Mouse (Mus musculus) midbrain, embryonic 16.5 days (tissue): ENCODE measurements around the gene Ubr3. TPM values are rescaled to one million over a fixed set of nuclear protein-coding genes. Genes with fewer than 3 reads are reported as not detected.

Experiments used
- ATAC-seq: fragments of 200-750 bp; cut with Nextera tagmentation; 2 replicates; pipeline ENCODE4 v1.8.0; 2017; ENCODE audit warnings: moderate TSS enrichment
- H3K27ac ChIP-seq: fragments of 300-500 bp; sonication (generic); 2 replicates; pipeline ENCODE4 v1.5.1; 2014; ENCODE audit warnings: mild to moderate bottlenecking, low read length, mixed read lengths
- H3K27me3 ChIP-seq: fragments of 300-500 bp; sonication (generic); 2 replicates; pipeline ENCODE4 v1.6.1; 2014; ENCODE audit warnings: low read depth, low read length, mixed read lengths; ENCODE audit not compliant: control insufficient read depth, insufficient read depth
- H3K36me3 ChIP-seq: fragments of 300-500 bp; sonication (generic); 2 replicates; pipeline ENCODE4 v1.6.1; 2014; ENCODE audit warnings: mild to moderate bottlenecking, low read length, moderate library complexity, mixed read lengths; ENCODE audit not compliant: control insufficient read depth, insufficient read depth
- H3K4me1 ChIP-seq: fragments of 300-500 bp; sonication (generic); 2 replicates; pipeline ENCODE4 v1.6.1; 2014; ENCODE audit warnings: mild to moderate bottlenecking, low read length, mixed read lengths; ENCODE audit not compliant: control insufficient read depth, insufficient read depth
- H3K4me2 ChIP-seq: fragments of 300-500 bp; sonication (generic); 2 replicates; pipeline ENCODE4 v1.6.1; 2014; ENCODE audit warnings: mild to moderate bottlenecking, low read length, mixed read lengths
- H3K4me3 ChIP-seq: fragments of 300-500 bp; sonication (generic); 2 replicates; pipeline ENCODE4 v1.5.1; 2014; ENCODE audit warnings: low read depth, mild to moderate bottlenecking, low read length, moderate library complexity, mixed read lengths
- H3K9ac ChIP-seq: fragments of 300-500 bp; sonication (generic); 2 replicates; pipeline ENCODE4 v1.6.1; 2014; ENCODE audit warnings: low read depth, low read length, mixed read lengths
- H3K9me3 ChIP-seq: fragments of 300-500 bp; sonication (generic); replicated peaks from 2 replicates; pipeline ENCODE4 v1.6.1; 2014; ENCODE audit warnings: mild to moderate bottlenecking, low read length, mixed read lengths; ENCODE audit not compliant: control insufficient read depth, poor library complexity, severe bottlenecking
- WGBS: fragments of 180-500 bp; shearing (Covaris S2); extraction: QIAGEN DNeasy Blood & Tissue Kit; methylation state at CpG from one replicate; pipeline ENCODE4 v1.1.7; 2014; 5-methylcytosine and 5-hydroxymethylcytosine counted together
- polyA plus RNA-seq: library from polyadenylated mRNA; unstranded; fragments of >200 nt; fragmentation: Nextera tagmentation; extraction: Ambion mirVana; gene quantifications from 2 replicates; pipeline ENCODE4 v1.2.1, GENCODE M21; 2015

Gene Ubr3
- polyA plus RNA-seq, 1 experiment from 2014 or later = 20.6 TPM

DNA sequence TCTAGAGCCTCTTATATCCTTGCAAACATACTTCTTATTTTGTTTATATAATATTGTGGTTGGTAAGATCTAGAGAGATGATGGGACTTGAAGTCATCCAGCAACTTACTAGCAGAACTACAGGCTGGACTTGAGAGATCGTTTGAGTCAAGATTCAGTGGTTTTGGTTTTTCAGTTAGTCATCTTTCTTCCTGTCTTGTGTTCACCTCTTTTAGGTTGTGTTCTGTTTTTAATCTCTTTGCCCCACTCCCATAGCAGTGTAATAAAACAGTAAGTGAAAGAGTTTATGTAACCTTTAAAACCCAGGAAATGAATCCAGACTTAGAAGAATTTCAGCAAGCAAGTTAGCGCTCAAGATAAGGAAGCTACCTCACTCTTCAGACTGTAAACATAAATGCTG, 97.7 kb downstream of the Ubr3 start:
- Histone ChIP-seq H3K4me1 (no peaks in the 10 kb centered on the region), H3K27me3 (no peaks in the 10 kb centered on the region), H3K36me3 (peaks cover 12% of the 10 kb centered on the region), H3K4me2 (no peak overlapping the region), H3K9me3 (no peaks in the 10 kb centered on the region), H3K4me3 (no peak overlapping the region), H3K9ac (no peak overlapping the region), H3K27ac (no peak overlapping the region)
- 91% methylated on average over 2 of the region's 2 CpGs for WGBS
- no peak for ATAC-seq

DNA sequence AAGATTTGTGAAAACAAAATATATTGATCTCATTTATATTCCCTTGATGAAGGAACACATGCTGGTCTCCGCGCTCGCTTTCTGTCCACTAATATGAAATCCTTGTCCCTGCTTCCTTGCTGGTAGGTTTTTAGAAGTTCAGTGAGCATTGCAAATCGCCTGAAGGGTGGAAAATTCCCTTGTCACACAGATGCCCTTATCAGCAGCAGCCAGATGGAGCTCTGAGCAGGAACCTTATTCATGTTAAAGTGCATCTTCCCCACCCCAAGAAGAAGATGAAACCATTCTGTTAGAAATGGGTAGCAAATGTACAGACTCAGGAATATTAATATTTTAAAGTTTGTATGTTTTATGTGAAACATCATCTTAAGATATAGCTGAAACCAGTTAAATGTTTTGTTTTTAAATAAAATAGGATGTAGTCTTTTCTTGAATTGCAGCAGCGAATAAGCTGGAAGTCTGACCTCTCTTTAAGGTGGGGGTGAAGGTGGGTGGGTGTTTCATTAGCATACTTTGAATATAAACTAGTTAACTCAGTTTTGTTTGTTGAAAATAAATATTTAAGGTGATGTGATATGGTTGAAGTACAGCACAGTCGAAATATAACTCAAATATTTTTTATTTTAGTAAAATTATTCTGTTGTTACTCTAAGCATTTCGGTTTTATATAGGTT, 102.2 kb downstream of the Ubr3 start:
- ATAC-seq = peak; percentile 36; the same call in 1 of the 2 replicates
- WGBS = 67% methylated on average over 7 of the region's 7 CpGs
- Histone ChIP-seq H3K4me2 (no peak overlapping the region), H3K4me3 (no peak overlapping the region), H3K9ac (no peak overlapping the region), H3K9me3 (no peaks in the 10 kb centered on the region), H3K27me3 (no peaks in the 10 kb centered on the region), H3K4me1 (no peaks in the 10 kb centered on the region), H3K27ac (0 out of 2 replicates have a peak overlapping the region, but pooled peaks have one; percentile 17), H3K36me3 (peaks cover 11% of the 10 kb centered on the region)

DNA sequence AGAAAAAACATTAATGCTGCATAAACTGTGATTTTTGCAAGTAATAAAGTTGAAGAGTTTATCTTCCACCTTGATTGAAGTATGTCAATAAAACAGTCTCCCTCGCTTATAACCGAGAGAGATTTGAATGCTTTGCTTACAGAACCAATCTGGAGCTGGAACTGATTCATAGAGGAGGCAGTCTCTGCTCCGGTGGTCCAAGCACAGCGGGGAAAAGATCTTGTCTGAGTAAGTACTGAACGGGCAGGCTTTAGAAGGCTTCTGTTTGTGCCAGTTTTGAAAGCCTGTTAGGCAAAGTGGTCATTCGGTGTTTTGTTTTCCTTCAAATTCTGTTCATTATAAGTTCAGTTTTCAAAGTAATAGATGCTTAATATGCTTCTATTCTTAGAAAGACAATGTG, 103.3 kb downstream of the Ubr3 start:
- Histone ChIP-seq H3K27ac (no peak overlapping the region), H3K4me1 (no peaks in the 10 kb centered on the region), H3K4me3 (no peak overlapping the region), H3K9me3 (no peaks in the 10 kb centered on the region), H3K9ac (no peak overlapping the region), H3K36me3 (peaks cover 11% of the 10 kb centered on the region), H3K27me3 (no peaks in the 10 kb centered on the region), H3K4me2 (no peak overlapping the region)
- 67% methylated on average over 6 of the region's 6 CpGs for WGBS
- no peak for ATAC-seq

DNA sequence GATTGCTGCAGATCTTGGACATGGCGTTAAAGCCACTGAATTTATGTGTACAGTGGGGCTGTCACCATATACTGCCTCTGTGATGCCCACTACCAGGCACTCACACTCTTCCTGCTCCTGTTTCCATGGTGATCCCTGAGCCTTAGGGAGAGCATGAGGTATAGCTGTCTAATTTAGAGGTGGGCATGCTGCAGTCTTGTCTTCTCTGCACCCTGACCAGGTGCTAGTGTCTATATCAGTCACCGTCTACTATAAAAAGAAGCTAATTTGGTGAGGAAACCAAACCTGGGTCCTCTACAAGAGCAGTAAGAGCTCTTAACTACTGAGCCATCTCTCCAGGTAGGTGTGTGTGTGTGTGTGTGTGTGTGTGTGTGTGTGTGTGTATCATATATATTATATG, 109.4 kb downstream of the Ubr3 start:
- no peak overlapping the region for H3K9ac ChIP-seq
- no peaks in the 10 kb centered on the region for H3K4me1 ChIP-seq
- no peak overlapping the region for H3K4me2 ChIP-seq
- H3K27ac ChIP-seq = no peak overlapping the region
- no peak overlapping the region for H3K4me3 ChIP-seq
- WGBS = 97% methylated on average over 2 of the region's 2 CpGs
- H3K36me3 ChIP-seq = peaks cover 16% of the 10 kb centered on the region
- H3K9me3 ChIP-seq = no peaks in the 10 kb centered on the region
- no peaks in the 10 kb centered on the region for H3K27me3 ChIP-seq
- no peak for ATAC-seq

DNA sequence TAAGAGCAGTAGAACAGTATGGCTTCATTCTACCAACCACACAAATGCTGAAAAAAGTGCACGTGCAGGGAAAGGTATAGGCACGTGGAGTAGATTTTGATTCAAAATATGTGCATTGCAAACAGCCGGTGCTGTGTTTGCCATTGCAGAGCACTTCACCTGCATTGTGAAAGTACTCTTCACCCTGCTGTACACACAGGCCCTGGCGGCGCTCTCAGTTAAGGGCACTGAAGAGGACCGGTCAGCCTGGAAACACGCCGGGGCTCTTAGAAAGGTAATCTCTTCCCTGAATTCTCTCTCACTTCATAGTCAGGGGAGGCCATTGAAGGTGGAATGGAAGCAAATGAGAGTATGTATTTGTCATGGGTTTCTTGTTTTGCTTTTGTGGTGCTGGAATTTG, 115.9 kb downstream of the Ubr3 start:
- Histone ChIP-seq H3K4me2 (no peak overlapping the region), H3K27ac (no peak overlapping the region), H3K4me1 (no peaks in the 10 kb centered on the region), H3K4me3 (no peak overlapping the region), H3K36me3 (peaks cover 19% of the 10 kb centered on the region), H3K9ac (no peak overlapping the region), H3K27me3 (no peaks in the 10 kb centered on the region), H3K9me3 (no peaks in the 10 kb centered on the region)
- WGBS = 97% methylated on average over 8 of the region's 8 CpGs
- ATAC-seq = no peak

DNA sequence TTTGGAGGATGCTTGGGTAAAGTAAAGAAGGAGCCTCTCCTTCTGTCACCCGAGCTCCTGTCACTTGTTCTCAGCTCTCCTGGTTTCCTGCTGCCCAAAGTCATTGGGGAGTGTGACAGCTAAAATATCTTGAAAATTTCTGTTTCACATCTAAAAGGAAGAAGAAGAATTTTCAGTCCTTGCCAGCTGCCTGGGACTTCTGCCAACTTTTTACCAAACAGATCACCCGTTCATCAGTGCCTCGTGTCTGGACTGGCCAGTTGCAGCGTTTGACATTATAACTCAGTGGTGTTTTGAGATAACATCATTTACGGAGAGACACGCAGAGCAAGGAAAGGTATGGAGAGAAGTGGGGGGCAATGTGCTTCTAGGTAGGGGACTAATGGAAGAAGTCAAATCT, 121.2 kb downstream of the Ubr3 start:
- WGBS = 79% methylated on average over 6 of the region's 6 CpGs
- no peak overlapping the region for H3K9ac ChIP-seq
- H3K9me3 ChIP-seq = no peaks in the 10 kb centered on the region
- no peak overlapping the region for H3K27ac ChIP-seq
- H3K36me3 ChIP-seq = peaks cover 14% of the 10 kb centered on the region
- no peaks in the 10 kb centered on the region for H3K4me1 ChIP-seq
- no peak for ATAC-seq
- H3K4me3 ChIP-seq = no peak overlapping the region
- H3K27me3 ChIP-seq = no peaks in the 10 kb centered on the region
- no peak overlapping the region for H3K4me2 ChIP-seq

DNA sequence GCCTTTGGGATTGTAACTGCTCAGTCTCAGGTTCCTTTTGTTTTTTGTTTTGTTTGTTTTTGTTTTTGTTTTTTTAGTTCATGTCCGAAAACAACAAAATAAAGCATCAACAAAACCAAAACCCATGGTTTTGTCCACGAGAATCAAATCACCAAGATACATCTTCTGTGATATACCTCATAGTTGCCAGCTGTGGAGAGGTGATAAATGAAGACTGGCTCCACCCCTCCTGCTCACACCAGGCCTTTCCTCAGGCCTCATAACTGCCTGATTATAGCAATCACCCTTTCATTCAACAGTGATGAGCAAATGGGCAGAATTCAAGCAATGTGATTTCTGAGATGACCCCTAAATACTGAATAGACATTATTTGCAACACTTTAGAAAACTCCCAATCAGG, 127.4 kb downstream of the Ubr3 start:
- Histone ChIP-seq H3K27ac (no peak overlapping the region), H3K4me1 (no peaks in the 10 kb centered on the region), H3K27me3 (no peaks in the 10 kb centered on the region), H3K36me3 (peaks cover 2% of the 10 kb centered on the region; the same call in 1 of the 2 replicates), H3K9ac (no peak overlapping the region), H3K4me3 (no peak overlapping the region), H3K9me3 (peaks cover 2% of the 10 kb centered on the region; the same call in 1 of the 2 replicates), H3K4me2 (no peak overlapping the region)
- no peak for ATAC-seq
- 94% methylated on average over 2 of the region's 2 CpGs for WGBS

DNA sequence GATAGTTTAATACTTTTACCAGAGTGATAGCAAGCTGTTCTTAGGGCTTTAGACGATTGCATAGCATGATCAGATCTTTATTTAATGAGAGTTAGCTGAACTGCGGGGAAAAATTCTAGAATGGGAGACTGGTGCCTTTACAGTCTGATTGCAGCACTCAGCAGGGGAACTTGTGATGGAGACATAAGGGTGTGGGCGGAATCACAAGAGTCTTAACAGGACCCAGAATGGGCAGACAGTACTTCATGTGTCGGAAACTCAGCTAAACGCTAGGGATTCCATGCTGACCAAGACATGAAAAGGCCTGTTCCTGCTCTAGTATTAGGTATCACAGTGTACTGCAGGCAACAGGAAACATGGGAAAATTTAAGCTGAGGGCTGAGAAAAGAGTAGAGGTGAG, 128.7 kb downstream of the Ubr3 start:
- peaks cover 2% of the 10 kb centered on the region; the same call in 1 of the 2 replicates for H3K36me3 ChIP-seq
- WGBS = 91% methylated on average over 5 of the region's 5 CpGs
- no peaks in the 10 kb centered on the region for H3K27me3 ChIP-seq
- no peak overlapping the region for H3K27ac ChIP-seq
- H3K9ac ChIP-seq = no peak overlapping the region
- H3K4me1 ChIP-seq = no peaks in the 10 kb centered on the region
- peaks cover 4% of the 10 kb centered on the region; the same call in 1 of the 2 replicates for H3K9me3 ChIP-seq
- no peak overlapping the region for H3K4me2 ChIP-seq
- no peak for ATAC-seq
- H3K4me3 ChIP-seq = no peak overlapping the region

DNA sequence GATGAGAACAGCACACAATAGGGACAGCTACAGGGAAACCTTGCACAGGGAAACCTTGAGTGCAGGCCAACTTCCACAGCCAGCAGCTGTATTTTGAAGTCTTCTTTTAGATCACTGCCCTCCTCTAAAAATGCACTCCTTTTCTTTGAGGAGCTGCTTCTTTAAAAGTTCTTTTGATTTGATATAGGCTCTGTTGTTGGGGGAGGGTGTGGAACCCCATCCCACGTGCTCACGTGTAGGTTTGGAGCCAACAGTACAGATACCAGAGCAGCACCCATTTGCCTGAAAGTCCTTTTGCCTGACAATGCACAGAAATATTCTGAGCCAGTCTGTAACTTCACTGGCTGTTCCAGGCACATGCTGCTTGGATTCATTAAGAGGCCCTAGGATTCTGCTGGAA, 134.4 kb downstream of the Ubr3 start:
- WGBS = 85% methylated on average over 2 of the region's 2 CpGs
- H3K9ac ChIP-seq = no peak overlapping the region
- H3K4me1 ChIP-seq = no peaks in the 10 kb centered on the region
- no peaks in the 10 kb centered on the region for H3K27me3 ChIP-seq
- H3K36me3 ChIP-seq = no peaks in the 10 kb centered on the region; the same call in 1 of the 2 replicates
- no peak overlapping the region for H3K4me3 ChIP-seq
- peaks cover 4% of the 10 kb centered on the region; the same call in 1 of the 2 replicates for H3K9me3 ChIP-seq
- H3K27ac ChIP-seq = no peak overlapping the region
- H3K4me2 ChIP-seq = no peak overlapping the region
- ATAC-seq = no peak
